Mouse (Mus musculus) naive thymus-derived CD4-positive, alpha-beta T cell, adult 2 months (primary cell): ENCODE data around the gene Nav1.

Experiments used
- DNase-seq: peaks from one replicate; pipeline ENCODE4 v3.0.0-alpha.2; 2011; ENCODE audit warnings: low read depth

Gene Nav1

DNA sequence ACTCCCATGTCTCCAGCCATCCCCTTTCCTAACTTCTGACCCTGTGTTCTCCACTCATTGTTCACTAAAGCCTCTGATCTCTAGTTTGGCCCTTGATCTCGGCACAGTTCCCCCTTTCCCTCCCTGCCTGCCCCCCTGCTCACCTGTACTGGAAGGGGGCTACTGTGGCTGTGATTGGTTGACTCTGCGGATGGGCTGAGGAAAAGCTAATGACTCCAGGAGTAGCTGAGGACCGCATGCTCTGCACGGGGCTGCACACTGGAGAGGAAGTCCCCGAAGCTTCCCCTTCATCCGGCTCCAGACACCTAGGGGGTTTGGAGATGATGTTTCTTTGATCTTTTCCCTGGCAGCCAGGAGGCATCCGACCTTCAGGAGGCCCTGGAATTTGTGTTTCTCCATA, at the start of gene Nav1:
Gene Nav1 (minus strand): TSS at position 277 of the 400 bp plus-strand sequence.
- no peak for DNase-seq

DNA sequence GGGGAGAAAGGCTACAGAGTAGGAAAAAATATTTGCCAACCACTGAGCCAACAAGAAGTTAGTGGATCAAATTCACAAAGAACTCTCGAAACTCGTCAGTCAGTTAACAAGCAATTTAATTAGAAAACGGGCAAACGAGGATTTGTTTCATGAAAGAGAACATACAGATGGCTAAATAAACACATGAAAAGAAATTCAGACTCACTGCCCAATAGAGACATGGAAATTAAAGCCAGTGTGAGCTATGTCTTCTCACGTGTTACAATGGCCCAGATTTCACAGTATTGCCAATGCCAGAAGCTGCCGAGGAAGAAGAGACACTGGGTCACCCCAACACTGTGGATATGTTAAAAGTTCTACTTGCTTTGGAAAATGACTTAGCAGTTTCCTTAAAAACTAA, 46.8 kb upstream of the Nav1 start:
- DNase-seq, result no peak

DNA sequence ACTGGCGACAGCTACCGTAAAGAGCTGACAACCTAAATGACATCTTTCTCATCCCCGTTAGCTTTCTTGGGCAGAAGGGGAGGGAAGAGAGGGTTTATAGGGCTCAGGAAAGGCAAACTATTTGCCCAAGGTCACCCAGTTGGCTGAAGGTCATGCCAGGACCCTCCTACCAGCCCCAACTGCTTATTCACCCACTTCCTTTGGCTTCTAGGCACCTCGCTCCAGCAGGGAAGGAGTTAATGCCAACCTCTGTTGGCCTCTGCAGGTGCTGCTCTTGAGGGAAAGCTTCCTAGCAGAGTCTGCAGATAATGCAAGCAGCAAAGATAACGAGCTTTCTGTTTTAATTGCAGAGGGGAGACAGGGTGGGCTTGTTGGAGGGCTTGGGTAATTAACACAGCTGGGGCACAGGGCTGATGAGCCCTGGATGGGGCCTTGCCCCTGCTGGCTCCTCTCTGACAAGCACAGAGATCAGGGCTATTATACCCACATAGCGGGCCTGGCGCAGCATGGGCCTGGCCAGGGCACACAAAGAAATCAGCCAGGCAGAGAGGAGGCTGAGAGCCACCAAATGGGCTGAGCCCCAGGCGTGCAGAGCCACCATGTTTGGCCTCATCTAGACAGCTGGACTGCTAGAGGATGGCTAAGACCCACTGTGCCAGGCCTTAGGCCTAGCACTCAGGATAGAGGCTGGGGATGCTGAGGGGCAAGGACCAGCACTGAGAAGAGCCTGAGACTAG, 38.5 kb upstream of the Nav1 start:
- no peak for DNase-seq

DNA sequence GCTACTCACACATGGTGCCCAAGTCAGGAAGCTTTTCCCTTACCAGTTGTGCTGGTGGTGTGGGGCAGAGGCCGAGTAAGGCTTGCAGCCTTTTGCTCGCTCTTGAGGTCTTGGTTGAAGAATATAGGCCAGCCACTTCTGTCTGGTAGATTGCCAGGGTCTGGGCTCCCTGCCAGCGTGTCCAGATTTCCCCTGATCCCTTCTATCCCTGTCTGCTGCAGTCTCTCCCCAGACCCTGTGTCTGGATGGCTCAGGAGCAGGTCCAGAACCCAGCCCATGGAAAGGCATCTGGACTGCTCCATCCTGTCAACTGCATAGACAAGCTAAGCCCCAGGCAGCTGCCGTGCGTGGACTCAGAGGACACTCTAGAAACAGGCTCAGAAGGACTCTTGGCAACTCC, 37.0 kb upstream of the Nav1 start:
- no peak for DNase-seq

DNA sequence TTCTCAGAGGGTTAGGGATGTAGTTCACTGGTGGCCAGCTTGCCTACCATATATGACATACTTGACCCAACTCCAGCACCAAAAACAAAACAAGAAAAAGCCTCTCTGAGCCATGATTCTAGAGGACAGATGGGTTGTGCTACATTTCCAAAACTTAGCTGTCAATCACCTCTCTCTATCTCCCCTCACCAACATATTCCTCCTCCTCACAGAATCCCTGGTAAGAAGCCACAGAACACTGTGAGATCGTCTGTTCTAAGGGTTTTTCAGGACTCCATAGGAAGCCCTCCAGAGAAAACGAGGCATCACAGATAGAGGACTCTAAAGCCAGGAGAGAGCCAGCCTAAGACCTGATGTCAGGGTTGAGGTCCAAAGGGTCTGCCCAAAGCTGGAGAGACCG, 36.6 kb upstream of the Nav1 start:
- no peak for DNase-seq

DNA sequence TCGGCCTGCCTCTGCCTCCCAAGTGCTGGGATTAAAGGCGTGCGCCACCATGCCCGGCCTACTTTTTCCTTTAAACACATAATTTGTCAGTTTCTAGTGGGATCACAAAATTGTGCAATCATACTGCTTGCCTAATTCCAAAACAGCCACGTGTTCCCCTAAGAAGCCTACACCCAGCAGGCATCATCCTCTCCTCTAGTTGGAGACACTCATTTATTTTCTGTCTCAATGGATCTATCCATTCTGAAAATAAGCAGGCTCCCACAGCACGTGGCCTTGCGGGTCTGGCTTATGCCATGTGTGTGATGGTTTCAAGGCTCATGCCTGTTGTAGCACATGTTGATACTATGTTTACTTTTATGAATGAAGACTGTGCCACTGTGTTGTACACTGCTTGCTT, 32.8 kb upstream of the Nav1 start:
- no peak for DNase-seq

DNA sequence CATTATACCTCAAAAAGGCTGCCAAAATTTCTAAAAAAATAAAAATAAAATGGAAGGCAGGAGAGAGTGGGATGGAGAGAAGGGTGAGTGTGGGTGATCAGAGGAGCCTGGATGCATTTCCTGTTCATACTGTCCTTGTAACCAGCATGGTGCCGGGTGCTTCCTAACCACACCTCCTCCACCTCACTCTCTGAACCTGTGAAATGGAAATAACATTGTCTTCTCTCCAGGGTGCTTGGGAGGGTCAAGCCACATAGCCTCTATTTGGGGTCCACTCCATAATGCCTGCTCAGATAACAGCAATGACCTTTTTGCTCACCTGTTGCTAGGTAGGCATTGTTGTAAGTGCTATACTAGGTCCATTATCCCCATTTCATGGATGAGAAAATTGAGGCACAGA, 32.0 kb upstream of the Nav1 start:
- no peak for DNase-seq

DNA sequence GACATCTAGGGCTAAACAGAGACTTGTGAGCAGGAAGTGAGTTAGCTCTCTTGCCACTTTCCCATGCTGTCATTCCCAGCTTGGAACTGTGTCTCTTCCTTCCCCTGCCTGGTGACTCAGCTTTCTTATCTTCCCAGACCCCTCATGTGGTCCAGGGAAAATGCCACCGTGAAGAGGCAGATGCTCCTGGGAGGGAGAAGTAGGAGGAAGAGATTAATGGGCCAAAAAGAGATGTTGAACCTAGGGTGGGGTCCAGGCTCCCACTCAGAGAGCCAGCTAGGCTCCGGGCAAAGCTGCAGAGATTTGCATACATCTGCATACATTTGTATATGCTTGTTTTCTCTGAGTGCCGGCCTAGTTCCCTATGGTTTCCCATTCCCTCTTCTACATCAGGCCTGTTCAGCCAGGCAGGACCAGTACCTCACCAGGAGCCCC, 30.5 kb upstream of the Nav1 start:
- no peak for DNase-seq

DNA sequence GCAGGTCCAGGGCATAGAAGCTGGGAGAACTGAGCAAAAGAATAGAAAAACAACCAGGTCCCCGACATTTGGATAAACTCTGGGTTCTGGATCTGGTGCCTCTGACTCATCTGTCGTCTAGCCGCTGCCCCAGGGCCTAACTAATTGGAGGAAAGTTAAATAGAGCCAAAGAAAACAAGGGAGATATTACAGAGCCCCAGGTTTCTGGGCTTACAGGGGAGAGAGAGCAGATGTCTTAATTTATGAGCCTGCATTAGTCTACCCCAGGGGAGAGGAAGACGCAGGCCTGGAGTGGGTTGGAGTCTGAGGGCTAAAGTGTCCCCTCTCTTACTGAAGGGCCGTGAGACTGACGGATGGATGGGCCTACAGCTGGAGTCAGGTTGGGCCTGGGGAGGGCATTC, 29.0 kb upstream of the Nav1 start:
- DNase-seq, result no peak

DNA sequence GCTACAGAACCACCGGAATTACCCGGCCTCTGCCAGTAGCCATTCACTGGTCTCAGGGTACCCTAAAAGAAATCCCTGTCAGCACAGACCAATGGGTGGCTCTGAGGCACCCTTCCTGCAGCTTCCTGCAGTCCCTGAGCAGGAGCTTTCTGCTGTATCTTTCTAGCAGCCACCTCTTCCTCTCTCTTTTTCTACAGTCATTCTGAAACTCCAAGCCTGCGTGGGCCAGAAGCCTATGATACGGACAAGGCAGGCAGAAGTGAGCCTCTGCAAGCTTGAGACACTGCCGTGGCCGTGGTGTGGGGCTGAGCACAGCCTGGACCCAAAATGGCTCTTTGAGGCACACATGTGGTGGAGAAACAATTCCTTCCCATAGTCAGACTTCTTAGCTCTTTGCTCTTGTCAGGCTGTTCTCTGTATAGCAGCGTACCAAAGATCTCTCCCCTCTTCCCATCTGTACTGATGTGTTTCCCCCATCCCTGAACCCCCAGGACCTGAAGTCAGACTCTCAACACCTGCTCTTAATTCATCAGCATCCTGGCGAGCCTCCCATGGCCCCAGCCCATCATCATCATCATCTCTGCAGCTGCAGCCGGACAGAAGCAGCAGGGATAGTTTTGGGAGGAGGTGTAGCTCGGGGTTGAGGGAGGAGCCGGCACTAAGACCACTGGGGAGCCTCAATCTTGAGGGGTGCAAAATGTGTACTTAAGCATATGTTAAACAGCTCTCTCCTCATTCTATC, 28.4 kb upstream of the Nav1 start:
- no peak for DNase-seq

DNA sequence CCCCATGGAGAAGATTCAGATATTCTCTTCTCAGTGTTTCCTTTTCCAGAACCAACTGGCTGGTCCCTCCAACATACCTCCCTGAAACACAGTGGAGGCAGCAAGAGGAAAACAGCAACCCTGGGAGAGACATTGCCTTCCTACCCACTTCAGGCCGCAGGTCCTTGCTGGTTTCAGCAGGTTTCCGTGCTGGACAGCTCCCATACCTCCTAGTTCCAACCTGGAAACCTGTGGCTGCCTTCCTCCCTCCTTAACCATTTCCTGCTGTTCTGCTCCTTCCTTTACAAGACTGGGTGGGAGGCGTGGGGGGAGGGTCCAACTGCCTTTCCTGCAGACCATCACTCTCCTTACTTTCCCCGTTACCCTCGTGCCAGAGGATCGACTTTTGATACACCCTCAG, 27.7 kb upstream of the Nav1 start:
- DNase-seq, result no peak

DNA sequence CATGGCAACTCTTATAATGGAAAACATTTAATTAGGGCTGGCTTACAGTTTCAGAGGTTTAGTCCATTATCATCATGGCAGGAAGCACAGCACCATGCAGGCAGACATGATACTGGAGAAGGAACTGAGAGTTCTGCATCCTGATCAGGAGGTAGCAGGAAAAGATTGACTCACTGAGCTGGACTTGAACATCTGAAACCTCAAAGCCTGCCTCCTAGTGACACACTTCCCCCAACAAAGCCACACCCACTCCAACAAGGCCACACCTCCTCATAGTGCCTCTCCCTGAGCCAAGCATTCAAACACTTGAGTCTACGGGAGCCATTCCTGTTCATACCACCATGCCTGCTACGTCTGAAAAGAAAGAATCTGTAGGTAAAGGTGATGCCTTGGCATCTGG, 26.8 kb upstream of the Nav1 start:
- DNase-seq, result no peak

DNA sequence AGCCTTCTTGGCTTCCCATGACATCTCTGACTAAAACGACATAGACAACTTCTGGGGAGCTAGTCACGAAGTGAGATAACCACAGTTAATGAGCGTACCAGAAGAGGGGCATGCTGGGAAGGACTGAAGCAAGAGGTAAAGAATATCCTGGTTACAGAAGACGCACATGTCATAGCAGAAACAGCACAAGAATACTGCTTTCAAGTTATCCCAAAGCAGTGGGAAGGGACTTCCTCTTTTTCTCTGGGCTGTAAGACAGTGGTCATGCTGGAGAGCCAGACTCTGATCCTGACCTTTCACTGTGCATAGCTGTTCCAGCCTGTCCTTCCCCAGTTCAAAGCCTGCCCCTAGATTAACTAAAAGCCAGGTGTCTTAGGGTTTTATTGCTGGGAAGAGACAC, 26.4 kb upstream of the Nav1 start:
- DNase-seq, result no peak

DNA sequence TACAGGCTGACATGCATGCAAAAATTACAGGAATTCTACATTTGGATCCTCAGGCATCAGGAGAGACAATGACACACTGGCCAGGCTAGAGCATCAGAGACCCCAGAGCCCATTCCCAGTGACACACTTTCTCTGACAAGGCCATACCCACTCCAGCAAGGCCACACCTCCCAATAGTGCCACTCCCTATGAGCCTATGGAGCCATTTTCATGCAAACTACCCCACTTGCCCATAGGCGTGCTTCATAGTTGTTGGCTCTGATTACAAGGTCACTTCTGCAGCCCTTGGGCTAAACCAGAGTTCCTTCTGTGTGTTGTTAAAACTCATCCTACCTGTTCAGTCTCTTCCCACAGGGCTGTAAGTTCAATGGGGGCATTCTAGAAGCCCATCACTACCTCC, 25.1 kb upstream of the Nav1 start:
- no peak for DNase-seq

DNA sequence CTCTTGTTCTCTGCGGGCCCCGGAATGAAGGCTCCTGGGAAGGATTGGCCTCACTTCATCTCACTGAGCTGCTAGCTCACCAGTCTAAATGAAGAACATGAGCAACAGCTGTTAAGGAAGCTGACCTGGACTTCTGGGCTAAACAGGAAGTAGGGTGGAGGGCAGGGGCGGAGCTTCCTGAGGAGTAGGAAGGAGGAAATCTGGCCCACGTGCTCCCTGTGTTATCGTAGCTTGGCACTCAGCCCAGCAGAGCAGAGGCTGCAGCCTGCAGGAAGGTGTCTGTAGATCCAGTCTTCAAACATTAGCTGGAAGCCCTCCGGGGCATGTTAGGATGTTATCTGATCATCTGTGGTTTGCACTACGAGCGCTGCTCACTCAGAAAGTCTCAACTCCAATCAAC, 24.4 kb upstream of the Nav1 start:
- peak; percentile 71 for DNase-seq

DNA sequence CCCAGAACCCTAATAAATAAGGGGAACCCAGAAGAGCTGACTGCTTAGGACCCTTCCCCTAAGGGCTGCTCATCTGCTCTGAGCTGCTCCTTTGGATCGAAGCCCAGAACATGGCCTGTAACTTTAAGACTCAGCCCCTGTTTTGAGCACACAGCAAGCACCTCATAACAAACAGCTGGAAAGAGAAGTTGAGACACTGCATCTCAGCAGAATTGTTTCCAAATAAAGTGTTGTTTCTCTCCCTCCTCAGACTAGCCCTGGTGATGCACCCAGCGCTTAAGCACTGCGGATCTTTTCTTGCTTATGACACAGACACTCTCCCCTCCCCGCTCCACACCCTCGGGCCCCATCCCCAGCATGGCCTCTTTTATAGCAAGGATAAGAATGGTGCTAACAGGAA, 22.8 kb upstream of the Nav1 start:
- no peak for DNase-seq

DNA sequence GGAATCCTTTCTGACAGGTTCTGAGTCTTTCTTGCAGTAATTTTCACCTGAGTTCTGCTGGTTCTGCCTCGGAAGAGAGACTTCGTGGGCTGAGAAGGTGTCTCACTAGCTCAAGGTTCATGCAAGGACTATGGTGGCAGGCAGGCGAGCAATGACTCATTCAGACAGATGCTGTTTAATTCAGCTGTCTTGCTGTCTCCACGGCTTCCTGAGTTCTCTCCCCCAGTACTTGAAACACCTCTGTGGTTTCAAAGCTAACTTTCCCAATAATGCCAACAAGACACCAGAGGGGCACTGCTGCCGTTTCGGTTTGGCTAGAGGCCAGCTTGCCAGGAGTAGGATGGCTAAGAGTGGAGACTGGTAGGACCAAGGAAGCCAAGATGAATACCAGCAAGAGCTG, 19.1 kb upstream of the Nav1 start:
- DNase-seq, result no peak

DNA sequence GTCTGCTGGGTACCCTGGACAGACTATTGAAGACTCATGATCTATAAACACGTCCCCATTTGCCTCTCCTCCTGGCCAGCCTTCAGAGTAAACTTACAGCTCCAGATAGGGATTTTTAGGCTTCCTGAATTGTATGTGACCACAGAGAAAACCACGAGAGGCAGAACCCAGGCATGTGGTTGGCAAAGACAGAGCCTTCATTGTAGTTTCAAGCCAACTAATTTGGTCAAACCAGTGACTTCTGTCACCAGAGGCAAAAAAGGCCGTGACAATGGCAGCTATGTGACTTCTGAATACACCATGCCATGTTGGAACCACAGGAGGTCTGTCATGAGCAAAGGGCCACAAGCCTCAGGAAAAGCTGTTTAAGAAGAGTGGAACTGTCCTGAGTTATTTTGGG, 18.6 kb upstream of the Nav1 start:
- no peak for DNase-seq

DNA sequence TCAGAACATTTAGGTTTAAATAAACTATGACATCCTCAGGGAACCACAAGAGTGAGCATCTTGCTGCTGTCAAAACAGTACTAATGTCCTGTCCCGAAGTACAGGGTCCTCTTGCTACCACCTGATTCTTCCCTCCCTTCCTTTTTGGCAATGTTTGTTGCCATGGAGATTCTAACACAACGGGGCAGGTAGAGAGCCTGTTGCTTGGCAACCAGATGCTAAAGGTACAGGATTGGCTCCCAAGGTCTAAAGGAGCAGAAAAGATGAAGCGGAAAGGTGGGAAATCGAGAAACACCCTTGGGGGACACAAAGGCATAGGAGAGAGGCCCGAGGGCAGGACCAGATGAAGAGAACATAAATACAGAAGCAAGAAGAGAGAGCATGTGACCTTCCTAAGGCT, 17.6 kb upstream of the Nav1 start:
- no peak for DNase-seq

DNA sequence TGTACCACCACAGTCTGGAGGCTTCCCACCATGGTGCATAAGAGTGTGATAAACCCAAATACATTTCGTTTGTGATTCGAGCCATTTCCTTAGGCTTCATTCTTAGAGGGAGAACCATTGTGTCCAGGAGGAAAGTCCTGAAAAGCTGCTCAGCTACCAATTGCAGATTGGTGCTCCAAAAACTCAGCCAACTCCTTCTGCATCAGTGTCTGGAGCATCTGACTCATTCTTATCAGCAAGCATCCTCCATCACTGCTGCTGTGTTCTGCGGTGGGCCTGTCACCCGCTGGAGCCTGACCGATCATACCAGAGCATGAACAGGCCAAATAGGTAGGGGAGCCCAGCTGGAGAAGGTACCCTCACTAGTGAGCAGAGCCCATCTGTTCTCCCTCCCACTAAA, 16.0 kb upstream of the Nav1 start:
- no peak for DNase-seq

DNA sequence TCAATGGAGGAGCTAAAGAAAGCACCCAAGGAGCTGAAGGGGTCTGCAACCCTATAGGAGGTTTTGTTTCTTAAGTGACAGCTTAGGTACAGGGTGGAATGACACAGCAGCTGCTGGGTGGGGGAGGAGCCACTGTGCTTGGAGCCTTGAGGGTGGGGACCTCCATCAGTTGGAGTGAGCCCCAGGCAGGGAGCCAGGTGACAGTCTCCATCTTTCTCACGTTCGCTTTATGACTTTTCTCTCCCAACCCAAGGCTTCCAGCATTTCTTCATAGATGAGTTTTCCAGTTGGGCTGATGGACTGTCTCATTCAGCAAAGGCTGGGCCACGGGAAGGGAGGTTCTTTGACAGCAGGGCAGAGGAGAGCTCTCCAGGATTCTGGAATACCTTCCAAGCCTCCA, 14.2 kb upstream of the Nav1 start:
- DNase-seq, result no peak

DNA sequence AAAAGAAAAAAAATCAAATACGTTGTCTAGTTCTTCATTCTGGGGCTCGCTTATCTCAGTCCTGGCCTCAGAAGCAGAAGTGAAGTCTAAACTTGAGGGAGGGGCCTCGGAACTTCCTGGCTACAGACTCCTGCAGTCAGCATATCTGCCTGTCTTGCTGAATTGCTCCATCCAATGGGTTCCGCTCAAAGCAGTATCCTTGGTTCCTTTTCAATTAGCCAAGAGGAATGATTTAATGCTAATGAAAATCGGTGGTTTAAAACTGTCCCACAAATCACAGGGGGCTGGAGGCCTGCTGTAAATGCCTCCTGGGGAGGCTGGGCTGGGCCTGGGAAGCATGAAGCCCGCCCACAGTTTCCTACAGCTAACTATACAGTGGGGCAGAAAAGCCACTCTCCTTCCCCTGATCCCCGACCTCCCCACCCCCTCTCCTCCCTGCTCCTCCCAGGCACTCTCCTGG, 12.9 kb upstream of the Nav1 start:
- no peak for DNase-seq

DNA sequence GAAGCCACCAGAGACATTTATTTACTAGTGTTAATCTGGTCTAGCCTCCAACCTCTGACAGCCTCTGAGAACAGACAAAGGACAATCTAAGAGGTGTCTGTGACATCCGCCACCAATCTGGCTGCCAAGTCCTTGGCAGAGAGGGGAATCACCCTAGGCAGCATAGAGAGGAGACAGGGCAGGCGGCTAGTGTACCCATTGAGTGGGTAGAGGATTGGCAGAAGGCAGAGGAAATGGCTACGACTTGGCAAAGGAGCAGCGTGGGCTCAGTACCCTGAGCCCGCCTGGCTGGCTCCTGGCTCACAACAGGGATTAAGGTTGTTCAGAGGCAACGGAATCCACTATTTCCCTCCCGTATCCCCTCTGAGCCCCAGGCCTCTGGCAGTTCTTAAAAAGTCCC, 12.0 kb upstream of the Nav1 start:
- no peak for DNase-seq

DNA sequence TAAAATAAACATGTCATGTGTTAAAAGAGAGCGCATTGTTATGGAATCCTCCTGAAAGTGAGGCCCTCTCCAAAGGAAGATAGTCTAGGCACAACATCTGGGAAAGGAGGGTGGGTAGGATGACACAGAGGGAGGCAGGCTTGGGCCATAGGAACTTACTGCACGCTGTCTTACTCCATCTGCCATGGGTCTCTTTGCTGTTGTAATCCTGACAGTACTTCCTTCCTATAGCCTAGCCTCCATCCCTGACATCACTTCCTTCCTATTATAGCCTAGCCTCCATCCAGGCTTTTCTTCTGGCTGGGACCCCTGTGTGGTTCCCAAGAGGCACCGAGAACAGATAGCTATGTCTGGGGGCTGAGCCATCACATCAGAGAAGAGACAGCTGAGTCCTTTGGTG, 10.2 kb upstream of the Nav1 start:
- no peak for DNase-seq
